Mouse (Mus musculus) MEL (cell line): ENCODE data around the gene Pcsk2. TPM values are rescaled to one million over a fixed set of nuclear protein-coding genes. Genes with fewer than 3 reads are reported as not detected.

ENCODE experiments used
- DNase-seq: peaks from one replicate; pipeline ENCODE4 v3.0.0; 2011; ENCODE audit warnings: low read depth, low spot score
- H3K27ac ChIP-seq: 2 replicates; pipeline ENCODE4 v1.5.1; 2012; ENCODE audit warnings: low read depth, mild to moderate bottlenecking, control low read depth, low read length, moderate library complexity; ENCODE audit not compliant: control insufficient read depth
- H3K27me3 ChIP-seq, 2 experiments: fragments of 150-350 bp in 1 of 2; sonication (generic) in 1 of 2; 2 replicates each; pipeline ENCODE4 v1.6.1; 2012; ENCODE audit warnings: low read length in 2 of 2, mild to moderate bottlenecking in 2 of 2, improper control_type of control experiment in 1 of 2, moderate library complexity in 1 of 2; ENCODE audit not compliant: insufficient read depth in 2 of 2, control insufficient read depth in 1 of 2
- H3K36me3 ChIP-seq, 2 experiments: 2 replicates each; pipeline ENCODE4 v1.6.1; 2012 to 2014; ENCODE audit warnings: low read length in 2 of 2, improper control_type of control experiment in 1 of 2, inconsistent platforms in 1 of 2, mild to moderate bottlenecking in 1 of 2; ENCODE audit not compliant: insufficient read depth in 2 of 2, control insufficient read depth in 1 of 2
- H3K4me1 ChIP-seq, 2 experiments: fragments of 150-350 bp in 1 of 2; sonication (generic) in 1 of 2; 2 replicates each; pipeline ENCODE4 v1.6.1; 2012; ENCODE audit warnings: low read length in 2 of 2, improper control_type of control experiment in 1 of 2, mild to moderate bottlenecking in 1 of 2; ENCODE audit not compliant: insufficient read depth in 2 of 2, control insufficient read depth in 1 of 2
- H3K4me3 ChIP-seq, 2 experiments: fragments of 150-350 bp in 1 of 2; sonication (generic) in 1 of 2; 2 replicates each; pipeline ENCODE4 v1.5.1; 2012; ENCODE audit warnings: low read depth in 2 of 2, low read length in 2 of 2, mild to moderate bottlenecking in 2 of 2, moderate library complexity in 2 of 2, control low read depth in 1 of 2, improper control_type of control experiment in 1 of 2; ENCODE audit not compliant: control insufficient read depth in 1 of 2, insufficient read depth in 1 of 2
- H3K79me2 ChIP-seq: 2 replicates; pipeline ENCODE4 v1.6.1; 2012; ENCODE audit warnings: mild to moderate bottlenecking, low read length, moderate library complexity; ENCODE audit not compliant: control insufficient read depth, poor library complexity, insufficient read depth
- H3K9ac ChIP-seq: 2 replicates; pipeline ENCODE4 v1.6.1; 2012; ENCODE audit warnings: low read depth, mild to moderate bottlenecking, control low read depth, low read length, moderate library complexity; ENCODE audit not compliant: control insufficient read depth, poor library complexity, severe bottlenecking
- H3K9me3 ChIP-seq: fragments of 150-350 bp; sonication (generic); replicated peaks from 2 replicates; pipeline ENCODE4 v1.6.1; 2012; ENCODE audit warnings: mild to moderate bottlenecking, low read length, improper control_type of control experiment, moderate library complexity; ENCODE audit not compliant: insufficient read depth
- CHD2 ChIP-seq: IDR thresholded peaks from 2 replicates; pipeline ENCODE4 v1.6.1; 2011; ENCODE audit warnings: low read length, improper control_type of control experiment
- ELF1 ChIP-seq: IDR thresholded peaks from 2 replicates; pipeline ENCODE4 v1.6.1; 2014; ENCODE audit warnings: low read depth, mild to moderate bottlenecking, inconsistent platforms, low read length, improper control_type of control experiment, moderate library complexity
- EP300 ChIP-seq, 2 experiments: IDR thresholded peaks; 2 replicates each; pipeline ENCODE4 v1.6.1; 2011; ENCODE audit warnings: improper control_type of control experiment in 2 of 2, low read length in 2 of 2, low read depth in 1 of 2, mild to moderate bottlenecking in 1 of 2
- GABPA ChIP-seq: IDR thresholded peaks from 2 replicates; pipeline ENCODE4 v1.6.1; 2012; ENCODE audit warnings: low read depth, mild to moderate bottlenecking, inconsistent platforms, low read length, improper control_type of control experiment, moderate library complexity
- GATA1 ChIP-seq: IDR thresholded peaks from 2 replicates; pipeline ENCODE4 v1.6.1; 2011; ENCODE audit warnings: low read depth, low read length, improper control_type of control experiment
- KAT2A ChIP-seq: conservative IDR thresholded peaks from 2 replicates; pipeline ENCODE4 v1.6.1; 2012; ENCODE audit warnings: low read depth, low read length, improper control_type of control experiment, inconsistent platforms
- MAZ ChIP-seq: IDR thresholded peaks from 2 replicates; pipeline ENCODE4 v1.6.1; 2012; ENCODE audit warnings: low read depth, mild to moderate bottlenecking, inconsistent platforms, low read length, improper control_type of control experiment
- MXI1 ChIP-seq: IDR thresholded peaks from 2 replicates; pipeline ENCODE4 v1.6.1; 2011; ENCODE audit warnings: mild to moderate bottlenecking, low read depth, low read length, improper control_type of control experiment
- MYB ChIP-seq: IDR thresholded peaks from 2 replicates; pipeline ENCODE4 v1.6.1; 2011; ENCODE audit warnings: mild to moderate bottlenecking, low read depth, low read length, improper control_type of control experiment
- NRF1 ChIP-seq: IDR thresholded peaks from 2 replicates; pipeline ENCODE4 v1.6.1; 2014; ENCODE audit warnings: low read depth, mild to moderate bottlenecking, inconsistent platforms, low read length, improper control_type of control experiment, moderate library complexity; ENCODE audit not compliant: poor library complexity, insufficient read depth, severe bottlenecking
- POLR2A ChIP-seq, 2 experiments: IDR thresholded peaks; 2 replicates each; pipeline ENCODE4 v1.6.1; 2011 to 2012; ENCODE audit warnings: low read length in 2 of 2, mild to moderate bottlenecking in 2 of 2, control low read depth in 1 of 2, improper control_type of control experiment in 1 of 2, low read depth in 1 of 2, moderate library complexity in 1 of 2; ENCODE audit not compliant: control insufficient read depth in 1 of 2, insufficient read depth in 1 of 2, poor library complexity in 1 of 2
- POLR2AphosphoS2 ChIP-seq: IDR thresholded peaks from 2 replicates; pipeline ENCODE4 v1.6.1; 2011; ENCODE audit warnings: low read length, improper control_type of control experiment
- POLR2AphosphoS5 ChIP-seq: IDR thresholded peaks from 2 replicates; pipeline ENCODE4 v1.6.1; 2012; ENCODE audit warnings: low read depth, borderline replicate concordance, mild to moderate bottlenecking, inconsistent platforms, low read length, moderate library complexity, mixed read lengths
- TAL1 ChIP-seq: IDR thresholded peaks from 2 replicates; pipeline ENCODE4 v1.6.1; 2012; ENCODE audit warnings: mild to moderate bottlenecking, inconsistent platforms, low read length, moderate library complexity, mixed read lengths
- TBP ChIP-seq: IDR thresholded peaks from 2 replicates; pipeline ENCODE4 v1.8.0; 2011; ENCODE audit warnings: low read depth, low read length, improper control_type of control experiment
- UBTF ChIP-seq: IDR thresholded peaks from 2 replicates; pipeline ENCODE4 v1.6.1; 2012; ENCODE audit warnings: low read depth, mild to moderate bottlenecking, inconsistent platforms, low read length, improper control_type of control experiment, moderate library complexity, borderline replicate concordance; ENCODE audit not compliant: insufficient read depth
- USF2 ChIP-seq, 2 experiments: IDR thresholded peaks; 2 replicates each; pipeline ENCODE4 v1.6.1; 2011 to 2012; ENCODE audit warnings: improper control_type of control experiment in 2 of 2, low read length in 2 of 2, borderline replicate concordance in 1 of 2, inconsistent platforms in 1 of 2, low read depth in 1 of 2, mild to moderate bottlenecking in 1 of 2; ENCODE audit not compliant: insufficient read depth in 1 of 2
- ZKSCAN1 ChIP-seq: IDR thresholded peaks from 2 replicates; pipeline ENCODE4 v1.6.1; 2012; ENCODE audit warnings: low read depth, mild to moderate bottlenecking, inconsistent platforms, low read length, improper control_type of control experiment, moderate library complexity
- ZMIZ1 ChIP-seq: IDR thresholded peaks from 2 replicates; pipeline ENCODE4 v1.6.1; 2012; ENCODE audit warnings: low read depth, mild to moderate bottlenecking, inconsistent platforms, low read length, improper control_type of control experiment, moderate library complexity
- polyA plus RNA-seq, 2 experiments: library from polyadenylated mRNA; stranded (reverse) in 1 of 2; unstranded in 1 of 2; fragments of >175 nt in 1 of 2; fragments of >200 nt in 1 of 2; gene quantifications; 2 replicates each; pipeline versions ENCODE4 v1.2.1 to v1.2.4; 2012; ENCODE audit warnings: low replicate concordance in 2 of 2, low read depth in 1 of 2; ENCODE audit not compliant: insufficient read length in 2 of 2, insufficient read depth in 1 of 2, missing spikeins in 1 of 2
- total RNA-seq: library from RNA; depleted of rRNA; stranded (reverse); fragments of 300-350 nt; gene quantifications from 2 replicates; pipeline ENCODE4 v1.2.3, GENCODE M21; 2012

The Pcsk2 gene
- total and polyA plus RNA-seq, 3 experiments = not detected

GRCm38 (mm10) chr2:143853447-143853846, 307.5 kb downstream of the Pcsk2 start:
- no peak for DNase-seq
- Histone ChIP-seq H3K79me2 (no peaks in the 10 kb centered on the region), H3K9me3 (no peaks in the 10 kb centered on the region), H3K27ac (no peak overlapping the region), H3K4me3 (no peak overlapping the region), H3K36me3 (no peaks in the 10 kb centered on the region), H3K4me1 (no peaks in the 10 kb centered on the region), H3K9ac (no peak overlapping the region), H3K27me3 (no peaks in the 10 kb centered on the region)
- TF ChIP-seq ELF1 = no peak
- no peak for TF ChIP-seq CHD2
- TF ChIP-seq POLR2A (IDR thresholded peaks at IDR 0.05; ENCODE audit: control insufficient read depth in 1 of 2, insufficient read depth in 1 of 2, low read depth in 1 of 2, low read length in 2 of 2, poor library complexity in 1 of 2) = no peak
- TF ChIP-seq ZKSCAN1 = no peak
- TF ChIP-seq EP300 (IDR thresholded peaks at IDR 0.05; ENCODE audit: low read depth in 1 of 2, low read length in 2 of 2) = no peak
- TF ChIP-seq TBP = no peak
- TF ChIP-seq POLR2AphosphoS2 = no peak
- TF ChIP-seq KAT2A = no peak
- no peak for TF ChIP-seq NRF1
- TF ChIP-seq GABPA = no peak
- TF ChIP-seq TAL1 = no peak
- TF ChIP-seq ZMIZ1 = no peak
- no peak for TF ChIP-seq GATA1
- TF ChIP-seq UBTF = no peak
- no peak for TF ChIP-seq USF2 (IDR thresholded peaks at IDR 0.05; ENCODE audit: borderline replicate concordance in 1 of 2, insufficient read depth in 1 of 2, low read depth in 1 of 2, low read length in 2 of 2)
- TF ChIP-seq MYB = no peak

GRCm38 (mm10) chr2:143859166-143859565, 313.2 kb downstream of the Pcsk2 start:
- Histone ChIP-seq H3K36me3 (no peaks in the 10 kb centered on the region), H3K4me1 (no peaks in the 10 kb centered on the region), H3K4me3 (no peak overlapping the region), H3K27ac (no peak overlapping the region), H3K27me3 (no peaks in the 10 kb centered on the region), H3K79me2 (no peaks in the 10 kb centered on the region), H3K9ac (no peak overlapping the region), H3K9me3 (no peaks in the 10 kb centered on the region)
- TF ChIP-seq EP300 (IDR thresholded peaks at IDR 0.05; ENCODE audit: low read depth in 1 of 2, low read length in 2 of 2) (no peak), MXI1 (no peak), NRF1 (no peak), POLR2AphosphoS5 (no peak), MAZ (no peak), ZKSCAN1 (no peak), ZMIZ1 (no peak)
- no peak for DNase-seq
